Mouse (Mus musculus) 3T3-L1 (cell line): ENCODE measurements around the gene Ms4a4d.

ENCODE experiments used
- DNase-seq: peaks from one replicate; pipeline ENCODE4 v3.0.0-alpha.2; 2015; ENCODE audit warnings: low read depth, low spot score

Gene Ms4a4d

DNA sequence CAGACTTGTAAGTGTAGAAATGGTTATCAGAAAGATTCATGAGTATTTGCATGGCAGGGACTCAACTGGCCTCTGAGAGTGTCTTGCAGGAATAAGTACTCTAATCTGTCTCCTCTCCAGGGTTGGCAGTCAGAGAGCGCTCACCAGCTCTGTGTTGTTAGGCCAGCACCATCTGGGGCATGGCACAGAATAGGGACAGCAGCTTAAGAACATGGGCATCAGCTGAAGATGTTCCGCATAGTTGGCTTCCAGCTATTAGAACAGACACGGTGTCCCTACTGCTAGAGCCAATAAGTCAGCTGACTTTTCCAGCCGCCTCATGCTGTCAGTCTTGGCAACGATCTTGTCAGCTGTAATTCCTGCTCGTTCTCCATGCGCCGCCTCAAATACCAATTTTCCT is 38.4 kb downstream of the Ms4a4d start:
- DNase-seq = no peak

DNA sequence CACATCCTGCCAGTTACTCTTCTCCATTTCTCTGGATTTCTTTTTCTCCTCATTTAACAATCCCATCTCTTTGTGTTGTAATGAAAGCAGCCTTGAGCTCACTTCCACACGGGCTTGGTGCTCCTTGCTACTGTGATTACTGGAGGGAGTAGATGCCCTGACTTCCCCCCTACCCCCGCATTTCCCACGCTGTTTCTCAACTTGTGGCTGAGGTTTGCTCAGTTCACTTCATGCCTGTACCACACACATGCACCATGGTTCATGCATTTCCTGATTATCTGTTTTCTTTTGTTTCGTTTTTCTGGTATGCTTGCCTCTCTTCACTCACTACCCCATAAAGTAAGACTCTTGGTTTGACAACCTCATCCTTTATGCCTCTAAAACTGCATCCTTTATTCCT is 52.6 kb downstream of the Ms4a4d start:
- DNase-seq = no peak

DNA sequence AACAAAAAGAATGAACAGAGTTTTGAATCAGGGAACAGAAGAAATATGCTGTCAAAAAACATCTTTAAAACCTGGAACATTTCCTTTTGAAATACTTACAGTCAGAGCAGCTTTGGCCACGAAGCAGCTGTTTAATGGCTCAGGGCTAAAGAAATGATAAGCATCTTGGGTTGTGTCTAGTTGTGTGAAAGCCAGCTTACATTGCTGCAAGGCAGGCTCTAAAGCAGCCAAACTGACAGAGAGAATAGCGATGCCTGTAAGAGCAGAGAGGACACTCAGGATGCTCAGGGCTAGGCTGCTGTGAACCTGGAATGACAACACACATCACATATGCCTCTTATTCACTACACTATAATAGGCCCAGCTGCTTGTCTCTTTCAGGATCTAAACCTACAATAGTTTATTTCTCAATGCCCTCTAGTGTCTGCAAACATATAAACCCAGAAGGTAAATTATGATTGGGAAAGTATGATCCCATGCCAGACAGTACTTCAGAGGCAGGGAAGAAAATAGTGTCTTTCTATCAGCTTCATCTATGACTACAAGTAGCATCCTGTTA is 53.4 kb downstream of the Ms4a4d start:
- no peak for DNase-seq

DNA sequence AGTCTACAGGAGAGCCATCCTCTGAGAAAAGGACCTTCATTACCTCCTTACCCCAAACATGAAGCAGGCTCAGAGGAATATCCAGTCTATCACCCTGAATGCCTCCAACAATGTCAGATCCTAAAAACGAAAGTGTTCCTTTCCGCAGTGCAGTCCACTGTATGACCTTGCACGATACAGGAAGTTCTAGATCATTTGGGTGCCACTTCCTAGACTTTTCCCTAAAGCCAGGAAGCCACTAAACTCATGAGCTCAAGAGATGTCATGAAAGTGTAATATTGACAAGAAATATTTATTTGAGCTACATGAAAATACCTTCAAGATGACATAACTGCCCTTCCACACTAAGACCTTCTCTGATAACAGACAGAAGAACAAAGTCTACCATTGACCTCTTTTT is 64.7 kb downstream of the Ms4a4d start:
- DNase-seq = no peak

DNA sequence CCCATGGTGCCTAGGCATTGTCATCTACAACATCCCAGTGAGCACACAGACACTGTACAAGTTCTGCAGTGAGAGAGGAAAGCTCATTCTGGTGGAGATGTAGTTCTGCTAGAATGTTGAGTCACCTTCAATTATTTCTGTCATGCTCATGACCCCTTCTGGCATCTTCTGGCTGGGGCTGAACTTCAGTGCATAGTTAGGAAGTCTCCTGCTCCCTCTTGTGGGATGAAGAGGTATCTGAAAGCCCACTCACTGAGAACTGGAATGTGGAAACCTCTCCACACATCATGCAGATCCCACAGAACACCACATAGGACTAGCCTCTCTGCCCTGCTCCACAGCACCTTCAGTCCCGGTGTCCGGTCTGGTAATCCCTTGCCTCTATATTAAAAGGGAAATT is 65.4 kb downstream of the Ms4a4d start:
- DNase-seq = peak; percentile 72

DNA sequence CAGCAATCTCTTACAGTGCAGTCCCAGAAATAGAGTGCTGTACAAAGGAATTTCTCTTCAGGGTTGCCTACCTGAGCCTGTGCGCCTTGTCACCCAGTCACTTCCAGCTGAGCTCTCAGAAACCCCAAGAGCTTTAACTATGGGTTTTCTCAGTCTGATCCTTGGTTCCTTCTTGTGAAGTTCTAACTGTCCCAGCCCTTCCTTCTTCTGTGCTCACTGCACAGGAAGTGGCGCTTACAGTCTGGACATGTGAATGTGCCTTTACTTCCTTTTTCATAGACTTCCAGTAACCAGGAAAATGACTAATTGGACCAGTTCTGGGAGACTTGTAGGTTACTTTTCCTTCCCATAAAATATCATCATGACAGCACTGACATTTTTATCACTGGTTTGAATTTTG is 68.0 kb downstream of the Ms4a4d start, which contains the start of gene Ms4a6d:
Ms4a6d (minus strand) TSS at position 247 of the 400 bp plus-strand sequence.
- no peak for DNase-seq
